Mouse (Mus musculus): ENCODE measurements around the gene Plekhb2.

Gene Plekhb2

DNA sequence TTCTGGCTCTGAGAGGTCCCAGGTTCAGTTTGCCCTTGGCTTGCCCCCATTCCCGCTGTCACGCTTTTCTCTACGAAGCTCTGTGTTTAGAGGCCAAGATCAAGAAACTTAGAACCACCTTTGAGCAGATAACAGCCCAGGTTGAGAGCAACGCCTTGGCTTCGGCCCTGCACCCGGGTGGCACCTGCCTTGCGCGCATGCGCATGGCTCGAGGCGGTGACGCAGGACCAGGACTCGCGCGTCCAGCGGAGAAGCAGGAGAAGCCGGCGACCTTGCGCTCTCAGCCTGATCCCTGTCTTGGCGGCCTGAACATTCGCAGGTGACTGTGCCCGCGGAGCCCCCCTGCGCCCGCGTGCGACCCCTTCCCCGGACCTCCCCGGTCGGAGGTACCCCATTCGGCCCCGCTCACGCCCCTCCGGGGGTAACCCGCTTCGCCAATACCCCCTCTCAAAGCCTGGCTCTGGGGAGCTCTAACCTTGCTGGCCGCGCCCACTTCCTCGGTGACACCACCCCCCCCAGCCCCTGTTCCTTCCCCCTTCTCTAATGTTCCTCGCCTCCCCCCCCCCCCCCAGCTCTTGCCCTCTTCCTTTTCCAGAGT, at the start of gene Plekhb2:
Gene Plekhb2 (plus strand): TSS at position 232 of the 598 bp plus-strand sequence.
- peak; percentile 64 for DNase-seq (ENCODE audit: low read depth, low spot score)

- no peak for DNase-seq (ENCODE audit: low read depth, low spot score)
Observed at GRCm38 (mm10) chr1:34801616-34802289, 48.0 kb upstream of the Plekhb2 start.

DNA sequence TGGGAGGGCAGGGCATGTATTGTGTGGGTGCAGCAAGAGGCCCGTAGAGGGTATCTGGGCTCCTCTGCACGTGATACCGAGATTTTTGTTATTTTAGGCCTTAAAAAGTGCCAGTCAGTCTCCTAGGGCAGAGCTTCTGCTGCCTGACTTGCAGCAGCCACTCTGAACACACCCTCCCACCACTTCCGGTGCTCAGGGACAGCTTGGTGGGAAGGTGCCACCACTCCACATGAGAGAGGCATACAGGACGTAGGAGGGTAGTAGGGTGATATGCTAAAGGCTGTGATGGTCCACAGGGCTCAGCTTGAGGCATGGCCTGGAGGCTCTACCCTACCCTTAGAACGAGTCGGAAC, 47.5 kb upstream of the Plekhb2 start:
- DNase-seq (ENCODE audit: low read depth, low spot score), result no peak

GRCm38 (mm10) chr1:34804863-34805262, 44.9 kb upstream of the Plekhb2 start:
- no peak for DNase-seq (ENCODE audit: low read depth, low spot score)

GRCm38 (mm10) chr1:34805931-34806520, 43.8 kb upstream of the Plekhb2 start:
- no peak for DNase-seq (ENCODE audit: low read depth, low spot score)

DNA sequence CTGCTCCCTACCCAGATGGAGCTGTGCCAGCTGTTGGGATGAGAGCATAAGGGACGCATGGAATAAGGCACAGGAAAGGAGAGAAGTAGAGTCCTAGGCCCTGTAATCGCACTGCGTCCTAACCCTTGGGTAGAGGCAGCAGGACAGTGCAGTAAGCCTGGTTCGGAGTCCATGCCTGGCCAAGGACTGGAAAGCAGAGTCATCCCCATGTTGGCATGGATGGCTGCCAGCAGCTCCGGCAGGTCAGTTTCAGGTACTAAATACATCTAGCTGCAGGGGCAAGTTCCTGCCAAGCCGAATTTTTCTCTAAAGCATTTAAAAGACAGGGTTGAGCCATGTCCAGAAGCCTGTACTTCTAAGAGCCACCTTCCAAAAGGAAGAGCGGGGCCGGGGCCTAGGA, 41.3 kb upstream of the Plekhb2 start:
- DNase-seq (ENCODE audit: low read depth, low spot score), result no peak

GRCm38 (mm10) chr1:34810293-34810692, 39.5 kb upstream of the Plekhb2 start:
- DNase-seq (ENCODE audit: low read depth, low spot score), result no peak

- no peak for DNase-seq (ENCODE audit: low read depth, low spot score)
Observed at GRCm38 (mm10) chr1:34811035-34811434, 38.7 kb upstream of the Plekhb2 start.

GRCm38 (mm10) chr1:34811581-34811980, 38.2 kb upstream of the Plekhb2 start:
- no peak for DNase-seq (ENCODE audit: low read depth, low spot score)

- DNase-seq (ENCODE audit: low read depth, low spot score), result no peak
Observed at GRCm38 (mm10) chr1:34812407-34813247, 37.1 kb upstream of the Plekhb2 start.

- no peak for DNase-seq (ENCODE audit: low read depth, low spot score)
Observed at GRCm38 (mm10) chr1:34815843-34816242, 33.9 kb upstream of the Plekhb2 start.

GRCm38 (mm10) chr1:34819225-34819910, 30.4 kb upstream of the Plekhb2 start:
- no peak for DNase-seq (ENCODE audit: low read depth, low spot score)

DNA sequence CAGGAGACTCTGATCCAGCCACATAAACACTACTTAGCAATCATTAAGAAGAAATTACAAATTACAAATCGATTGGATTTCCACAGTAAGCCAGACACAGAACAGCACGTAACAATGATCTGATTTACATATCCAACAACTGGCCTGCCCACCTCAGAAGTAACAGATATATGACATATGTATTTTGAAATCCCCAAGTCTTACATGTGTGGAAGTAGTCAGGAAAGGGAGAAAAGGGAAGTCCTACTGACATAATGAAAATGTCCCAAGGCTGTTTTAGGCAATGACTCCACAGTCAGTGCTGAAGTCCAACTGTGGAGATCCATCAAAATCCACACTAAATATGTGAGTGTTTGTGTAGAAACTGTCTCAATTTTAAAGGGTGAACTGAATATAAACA, 28.4 kb upstream of the Plekhb2 start:
- no peak for DNase-seq (ENCODE audit: low read depth, low spot score)

- DNase-seq (ENCODE audit: low read depth, low spot score), result no peak
Observed at GRCm38 (mm10) chr1:34822003-34822402, 27.8 kb upstream of the Plekhb2 start.

GRCm38 (mm10) chr1:34822746-34823145, 27.0 kb upstream of the Plekhb2 start:
- no peak for DNase-seq (ENCODE audit: low read depth, low spot score)

GRCm38 (mm10) chr1:34823353-34823752, 26.4 kb upstream of the Plekhb2 start:
- DNase-seq (ENCODE audit: low read depth, low spot score), result no peak

- DNase-seq (ENCODE audit: low read depth, low spot score), result no peak
Observed at GRCm38 (mm10) chr1:34824208-34824607, 25.6 kb upstream of the Plekhb2 start.

DNA sequence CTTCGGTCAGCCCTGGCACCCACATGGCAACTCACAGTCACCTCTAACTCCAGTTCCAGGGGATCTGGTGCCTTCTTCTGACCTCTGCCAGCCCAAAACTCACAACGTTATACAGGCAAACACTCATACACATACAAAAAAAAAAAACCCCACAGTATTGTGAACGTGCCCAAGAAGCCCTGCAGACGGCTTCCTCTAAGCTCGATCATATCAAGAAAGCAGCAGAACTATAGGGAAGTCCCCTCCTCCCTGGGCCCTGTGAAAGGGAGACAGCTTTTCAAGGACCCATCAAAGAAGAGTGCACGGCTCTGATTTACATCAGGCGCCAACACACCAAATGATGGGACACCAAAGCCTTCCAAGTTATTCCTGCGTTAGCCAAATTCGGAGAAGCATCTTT, 23.9 kb upstream of the Plekhb2 start:
- DNase-seq (ENCODE audit: low read depth, low spot score), result no peak

DNA sequence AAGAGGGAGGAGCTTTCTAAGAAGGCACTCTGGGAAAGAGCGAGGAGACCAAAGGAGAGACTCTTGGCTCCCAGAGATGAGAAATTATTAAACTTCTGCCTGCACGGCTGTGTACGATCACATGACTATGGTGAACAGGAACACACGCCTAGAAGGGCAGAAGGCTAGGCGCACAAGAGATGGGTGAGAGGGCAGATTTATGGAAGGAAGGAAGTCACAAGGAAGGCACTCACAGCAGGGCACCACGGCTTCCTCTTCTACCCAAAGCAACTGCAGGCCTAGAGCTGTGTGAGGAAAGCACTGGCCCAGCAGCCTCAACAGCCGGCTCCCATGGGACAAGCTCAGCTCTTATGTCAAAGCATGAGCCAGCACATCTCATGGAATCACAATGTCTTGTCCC, 21.9 kb upstream of the Plekhb2 start:
- no peak for DNase-seq (ENCODE audit: low read depth, low spot score)

- no peak for DNase-seq (ENCODE audit: low read depth, low spot score)
Observed at GRCm38 (mm10) chr1:34828528-34829294, 21.1 kb upstream of the Plekhb2 start.

DNA sequence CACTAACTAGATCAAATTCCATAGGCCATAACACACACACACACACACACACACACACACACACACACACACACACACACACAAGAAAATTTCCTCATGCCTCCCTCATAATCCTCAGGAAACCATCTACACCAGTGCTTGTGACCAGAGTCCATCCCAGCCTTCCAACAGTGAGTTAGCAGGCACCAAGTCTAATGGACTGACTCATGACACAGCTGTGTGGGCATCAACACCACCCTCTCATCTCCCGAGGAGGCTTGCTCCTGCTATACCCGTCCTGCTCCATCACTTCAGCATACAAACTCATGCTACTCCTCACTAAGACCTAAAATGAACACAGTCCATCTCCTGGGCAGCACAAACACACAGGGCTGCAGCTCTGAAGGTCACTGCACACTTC, 18.8 kb upstream of the Plekhb2 start:
- no peak for DNase-seq (ENCODE audit: low read depth, low spot score)

Data from c-Kit-negative CD71-positive TER-119-positive erythroid progenitor cells, embryonic 14.5 days (primary cell).